Comparison of ENCODE assay signal across 8 mouse cellular contexts in genomic region chr19:53390495-53391007, GRCm38 (mm10). TPM values are rescaled to one million over a fixed set of nuclear protein-coding genes. Genes with fewer than 3 reads are reported as not detected.
A peak's percentile ranks its signal among the peaks of the same experiment; 100 is the strongest.
DNase-seq lines count a peak whose midpoint lies in the region; ATAC-seq and TF ChIP-seq lines count a peak whose summit lies in the region.

Gene Smndc1, minus strand, starts transcription at chr19:53390578.

- peaks cover 36% of the 10 kb centered on the region for H3K36me3 ChIP-seq in megakaryocyte, embryonic 14.5 days (replicated peaks; ENCODE audit: low read length)

- peak; percentile 92 for ATAC-seq in activated CD4-positive, CD25-positive, alpha-beta regulatory T cell, adult 4 months

- no peaks in the 10 kb centered on the region for H3K4me1 ChIP-seq in cortical plate, adult 2 months (ENCODE audit: control insufficient read depth, insufficient read depth, low read length)
- peaks cover 63% of the 10 kb centered on the region for H3K4me1 ChIP-seq in megakaryocyte, embryonic 14.5 days

- peak; percentile 98 to 99 for DNase-seq in gastrocnemius, adult 8-10 months (ENCODE audit: low spot score in 2 of 2)
- DNase-seq in hindlimb bud, embryonic 11.5 days (ENCODE audit: extremely low spot score, low read depth, low spot score) = peak; percentile 96
- peak; percentile 97 to 100 for DNase-seq in left cerebral cortex, adult 8-10 months (ENCODE audit: low spot score in 2 of 2)
- peak; percentile 100 for DNase-seq in right cerebral cortex, postnatal 10 days (ENCODE audit: low spot score in 2 of 2)
- DNase-seq in urinary bladder, postnatal 25 days (ENCODE audit: low spot score) = peak; percentile 97

- no peak for TF ChIP-seq CTCF in cortical plate, adult 2 months (IDR thresholded peaks at IDR 0.05; ENCODE audit: extremely low read depth, insufficient read depth, low read length)

- H3K4me3 ChIP-seq in cortical plate, adult 2 months (ENCODE audit: insufficient read depth, low read length) = peak within 1 kb of the TSS; percentile 49
- peak within 1 kb of the TSS; percentile 97 for H3K4me3 ChIP-seq in megakaryocyte, embryonic 14.5 days (replicated peaks)

- H3K27me3 ChIP-seq in megakaryocyte, embryonic 14.5 days (replicated peaks) = no peaks in the 10 kb centered on the region

- no peaks in the 10 kb centered on the region for H3K9me3 ChIP-seq in megakaryocyte, embryonic 14.5 days

- peak within 1 kb of the TSS; percentile 72 for H3K27ac ChIP-seq in cortical plate, adult 2 months (ENCODE audit: insufficient read depth, low read length)

- peak; percentile 78 for TF ChIP-seq POLR2A in cortical plate, adult 2 months (IDR thresholded peaks at IDR 0.05; ENCODE audit: extremely low read depth, insufficient read depth, low read length)

RNA-seq across cellular contexts. Expression of gene Smndc1, which starts in this region (rescaled TPM):
- polyA plus RNA-seq in activated CD4-positive, CD25-positive, alpha-beta regulatory T cell, adult 4 months (2017; shearing (Covaris generic)) = 10 to 100 TPM; 35.9 TPM
- polyA plus RNA-seq in cortical plate, adult 2 months (2012; rRNA removed) = 19.9 TPM in 2 replicates
- 10 to 100 TPM; 27.4 to 32.4 (median 29.6) TPM for total RNA-seq in gastrocnemius, adult 8-10 months (2022)
- total RNA-seq in left cerebral cortex, adult 8-10 months (2022) = 10 to 100 TPM; 33.2 to 38.1 (median 36.3) TPM
- 76.8 and 104 TPM in 2 replicates for polyA plus RNA-seq in megakaryocyte, embryonic 14.5 days (2012; ENCODE audit: insufficient read depth, low replicate concordance)

Comparison
In these comparisons a context has a peak if more than half of its experiments do, and no peak if none do; other contexts are left out.
1. Peak in every context shown above with its lines: DNase-seq, ATAC-seq, H3K4me3 ChIP-seq and H3K27ac ChIP-seq.